Mouse (Mus musculus): ENCODE measurements around the gene Csrp3.

The Csrp3 gene

GRCm38 (mm10) chr7:48864671-48865458, 17.0 kb upstream of the Csrp3 start:
- no peak for DNase-seq

- DNase-seq: no peak
Observed at GRCm38 (mm10) chr7:48864199-48864598, 16.4 kb upstream of the Csrp3 start.

DNA sequence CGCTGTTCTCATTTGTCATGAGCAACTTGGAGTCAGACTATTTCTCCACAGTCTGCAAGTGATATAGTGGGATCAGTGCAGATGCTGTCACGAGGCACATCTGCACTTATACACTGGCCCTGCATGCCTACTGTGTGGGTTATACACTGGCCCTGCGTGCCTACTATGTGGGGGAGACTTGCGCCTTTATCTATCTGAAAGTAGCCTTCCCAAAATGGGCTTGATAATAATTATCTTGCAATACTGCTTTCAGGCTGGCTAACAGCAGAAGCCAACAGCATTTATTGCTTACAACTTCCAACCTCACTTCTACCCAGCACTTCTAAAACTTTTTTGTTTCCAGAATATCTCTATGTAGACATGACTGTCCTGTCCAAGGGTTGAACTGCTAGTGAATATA, 14.0 kb upstream of the Csrp3 start:
- no peak for DNase-seq

GRCm38 (mm10) chr7:48860948-48861347, 13.1 kb upstream of the Csrp3 start:
- no peak for DNase-seq

DNA sequence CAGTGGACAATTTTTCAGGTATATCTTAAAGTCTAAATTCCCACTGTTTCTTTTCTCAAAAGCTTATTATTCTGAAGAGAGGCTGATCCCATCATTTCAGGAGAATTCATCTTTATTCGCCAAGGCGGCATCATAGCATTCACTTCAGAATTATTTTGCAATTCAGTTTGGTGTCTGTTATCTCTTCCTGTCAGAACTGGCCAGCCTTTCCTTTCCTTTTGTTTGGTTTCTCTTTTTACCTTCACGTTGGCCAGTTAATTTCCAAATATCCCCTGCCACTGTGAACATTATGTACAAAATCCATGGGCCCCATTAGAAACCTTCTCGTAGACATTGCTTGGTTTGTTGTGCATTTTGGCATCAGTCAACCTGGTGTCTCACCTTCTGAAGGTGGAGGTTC, 11.5 kb upstream of the Csrp3 start:
- no peak for DNase-seq

GRCm38 (mm10) chr7:48858257-48858656, 10.4 kb upstream of the Csrp3 start:
- DNase-seq: no peak

DNA sequence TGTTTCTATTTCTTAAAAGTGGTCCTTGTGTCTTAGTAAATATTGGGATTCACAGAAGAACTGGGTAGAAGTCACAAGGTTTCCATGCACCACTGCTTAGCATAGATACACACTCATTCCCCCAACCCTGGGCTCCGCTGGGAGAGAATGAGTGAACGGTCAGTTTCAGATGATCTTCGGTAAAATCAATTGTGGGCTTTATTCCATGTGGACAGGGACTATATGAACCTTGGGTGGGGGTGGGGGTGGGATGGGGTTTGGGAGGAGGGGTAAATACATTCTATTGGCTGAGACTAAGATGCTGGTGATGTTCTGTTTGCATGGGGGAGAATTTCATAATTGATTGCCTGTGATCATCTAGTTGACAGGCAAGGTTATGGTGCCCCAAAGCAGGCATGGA, 7.6 kb upstream of the Csrp3 start:
- no peak for DNase-seq

DNA sequence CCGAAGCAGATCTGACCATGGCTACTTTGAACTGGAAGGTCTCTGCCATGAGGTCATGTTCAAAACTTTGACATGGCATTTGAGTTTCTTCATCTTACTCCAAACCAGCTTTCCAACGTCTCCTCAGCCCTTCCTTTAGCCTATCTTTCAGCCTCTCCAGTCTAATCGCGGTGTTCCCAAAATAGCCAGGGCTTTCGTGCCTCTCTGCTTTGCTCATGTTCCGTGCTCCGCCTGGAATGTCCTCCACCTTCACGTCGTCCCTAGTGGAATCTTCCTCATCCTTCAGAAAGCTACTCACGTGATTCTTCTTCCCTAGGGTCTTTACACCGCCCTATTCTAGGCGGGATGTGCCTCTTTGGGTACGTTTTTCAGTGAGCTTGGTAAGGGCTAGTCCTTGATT, 5.7 kb upstream of the Csrp3 start:
- no peak for DNase-seq

DNA sequence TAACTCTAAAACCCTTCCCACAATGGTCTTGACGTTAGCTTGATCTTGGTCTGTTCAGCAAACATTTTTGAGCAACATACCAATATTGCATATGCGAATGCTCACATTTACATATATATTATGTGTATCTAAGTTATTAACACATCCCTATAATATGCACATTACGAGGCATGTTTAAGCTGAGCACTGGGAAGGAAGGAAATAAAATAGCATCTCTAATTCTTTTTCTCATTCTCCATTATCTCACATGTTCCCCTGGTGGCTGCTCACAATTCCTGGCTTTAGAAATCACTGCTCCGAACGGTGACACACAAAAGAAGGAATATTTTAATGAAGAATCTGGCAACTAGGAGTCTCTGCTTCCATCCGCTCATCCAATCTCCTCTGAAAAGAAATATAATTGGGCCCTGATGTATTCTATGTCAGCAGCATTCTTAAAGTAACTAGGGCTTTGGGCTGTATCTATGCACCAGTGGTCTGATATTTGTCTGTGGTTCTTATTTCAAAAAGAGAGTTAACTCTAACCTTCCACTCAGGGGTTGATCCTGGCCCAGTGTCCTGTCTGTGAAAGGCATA, 3.8 kb upstream of the Csrp3 start:
- DNase-seq: no peak

DNA sequence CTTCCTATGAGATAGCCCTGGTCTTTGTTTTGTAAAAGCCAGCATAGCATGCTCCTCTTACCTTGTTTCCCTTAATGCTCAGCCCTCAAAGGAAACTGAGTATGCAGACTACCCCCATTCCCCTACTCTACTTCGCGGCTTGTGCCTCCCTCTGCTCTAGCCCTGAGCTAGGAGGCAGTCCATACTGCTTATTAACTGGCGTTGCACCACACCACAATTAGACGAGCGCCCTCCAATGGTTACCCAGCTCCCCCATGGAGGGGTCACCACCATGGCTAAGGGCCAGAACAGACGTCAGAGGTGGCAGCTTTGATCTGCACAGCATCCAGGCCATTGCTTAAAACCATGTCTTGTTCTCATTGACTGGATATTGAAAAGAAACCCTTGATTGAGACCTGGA, 1.1 kb downstream of the Csrp3 start:
- DNase-seq: no peak

- no peak for DNase-seq
Observed at GRCm38 (mm10) chr7:48845213-48845973, 2.4 kb downstream of the Csrp3 start.

- DNase-seq: no peak
Observed at GRCm38 (mm10) chr7:48843541-48843940, 4.3 kb downstream of the Csrp3 start.

DNA sequence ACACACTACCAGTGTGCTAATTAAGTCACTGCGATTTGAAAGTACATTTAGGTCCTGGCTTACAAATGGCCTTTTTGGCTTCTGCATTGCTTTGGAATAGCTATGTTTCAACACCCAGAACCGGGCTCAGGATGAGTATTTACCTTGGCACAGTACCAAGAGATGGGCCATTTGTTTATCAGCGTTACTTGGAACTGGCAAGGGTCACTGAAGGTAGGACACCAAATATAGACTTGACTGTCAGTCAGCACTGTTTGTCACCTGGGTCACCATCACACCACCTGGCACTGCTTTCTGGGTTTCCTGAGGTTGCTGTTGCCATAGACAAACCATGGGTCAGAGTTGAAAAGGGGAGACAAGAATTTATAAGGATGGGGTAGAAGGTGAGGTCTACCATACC, 5.5 kb downstream of the Csrp3 start:
- no peak for DNase-seq

DNA sequence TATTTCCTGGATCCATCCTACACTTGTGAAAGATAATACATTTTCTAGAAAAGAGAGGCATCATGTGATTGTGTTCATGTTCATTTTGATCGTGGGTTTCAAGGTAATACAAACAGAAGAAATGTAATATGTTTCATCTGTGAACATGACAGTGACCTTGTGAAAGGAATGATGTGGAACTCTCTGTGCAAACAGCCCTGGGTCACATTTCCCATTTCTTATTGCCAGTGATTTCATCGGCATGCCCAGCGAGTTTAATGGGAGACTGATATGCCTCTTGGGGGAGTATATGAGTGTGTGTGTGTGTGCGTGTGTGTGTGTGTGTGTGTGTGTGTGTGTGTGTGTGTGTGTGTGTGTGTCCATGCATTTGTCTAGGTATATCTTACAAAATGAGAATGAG, 6.3 kb downstream of the Csrp3 start:
- DNase-seq: no peak

GRCm38 (mm10) chr7:48840545-48840944, 7.3 kb downstream of the Csrp3 start:
- no peak for DNase-seq

- no peak for DNase-seq
Observed at GRCm38 (mm10) chr7:48838434-48838833, 9.4 kb downstream of the Csrp3 start.

- no peak for DNase-seq
Observed at GRCm38 (mm10) chr7:48836949-48837348, 10.9 kb downstream of the Csrp3 start.

GRCm38 (mm10) chr7:48834989-48835626, 12.7 kb downstream of the Csrp3 start:
- DNase-seq: no peak

- DNase-seq: no peak
Observed at GRCm38 (mm10) chr7:48834371-48834970, 13.4 kb downstream of the Csrp3 start.

DNA sequence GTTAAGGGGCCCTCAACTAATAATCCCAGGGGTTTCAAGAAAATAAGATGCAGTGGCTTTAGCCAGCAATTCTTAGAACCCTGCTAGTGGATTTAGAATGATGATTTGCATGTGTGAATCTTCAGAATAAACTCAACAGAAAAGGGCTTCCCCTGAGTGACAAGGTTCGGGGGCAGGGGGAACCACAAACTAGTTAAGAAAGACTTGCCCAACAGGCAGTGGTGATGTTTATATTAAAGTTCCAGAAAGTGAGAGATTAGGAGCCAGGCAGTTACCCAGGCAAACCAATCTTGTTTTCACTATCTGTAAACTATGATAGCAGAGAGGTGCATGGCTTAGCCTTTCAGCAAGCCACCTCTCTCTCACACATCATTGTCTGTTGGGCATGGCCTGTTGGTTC, 15.1 kb downstream of the Csrp3 start:
- DNase-seq: no peak

DNA sequence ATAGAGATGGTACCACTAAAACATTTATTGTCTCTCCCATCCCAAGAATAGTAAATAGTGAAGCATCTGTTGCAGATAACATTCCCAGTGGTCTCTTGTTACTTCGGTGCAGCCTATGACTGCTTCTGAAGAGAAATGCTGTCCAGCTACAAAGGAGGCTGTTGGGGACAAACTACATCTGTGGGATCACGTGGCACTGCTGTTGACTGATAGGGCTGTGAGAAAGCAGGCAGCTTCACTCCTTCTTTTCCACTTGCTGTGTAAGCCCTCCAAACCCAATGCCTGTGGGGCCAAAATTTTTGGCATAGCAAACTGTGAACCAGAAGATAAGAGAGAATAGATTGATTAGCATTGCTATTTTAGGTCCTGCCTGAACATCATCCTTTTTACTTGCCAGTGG, 17.4 kb downstream of the Csrp3 start:
- no peak for DNase-seq

- DNase-seq: no peak
Observed at GRCm38 (mm10) chr7:48829177-48829910, 18.5 kb downstream of the Csrp3 start.

All from cerebellum, adult 8-10 months (tissue).